Mouse (Mus musculus) ES-Bruce4 (cell line): ENCODE data around the gene Arih2.

Source experiments
- CTCF ChIP-seq: IDR thresholded peaks from one replicate; pipeline ENCODE4 v1.8.1; 2011; ENCODE audit warnings: low read depth, low read length
- EP300 ChIP-seq: IDR thresholded peaks from 2 replicates; pipeline ENCODE4 v1.6.1; 2011; ENCODE audit warnings: low read depth, low read length; ENCODE audit not compliant: insufficient read depth
- POLR2A ChIP-seq: IDR thresholded peaks from one replicate; pipeline ENCODE4 v1.8.1; 2011; ENCODE audit warnings: low read length; ENCODE audit not compliant: insufficient read depth

DNA sequence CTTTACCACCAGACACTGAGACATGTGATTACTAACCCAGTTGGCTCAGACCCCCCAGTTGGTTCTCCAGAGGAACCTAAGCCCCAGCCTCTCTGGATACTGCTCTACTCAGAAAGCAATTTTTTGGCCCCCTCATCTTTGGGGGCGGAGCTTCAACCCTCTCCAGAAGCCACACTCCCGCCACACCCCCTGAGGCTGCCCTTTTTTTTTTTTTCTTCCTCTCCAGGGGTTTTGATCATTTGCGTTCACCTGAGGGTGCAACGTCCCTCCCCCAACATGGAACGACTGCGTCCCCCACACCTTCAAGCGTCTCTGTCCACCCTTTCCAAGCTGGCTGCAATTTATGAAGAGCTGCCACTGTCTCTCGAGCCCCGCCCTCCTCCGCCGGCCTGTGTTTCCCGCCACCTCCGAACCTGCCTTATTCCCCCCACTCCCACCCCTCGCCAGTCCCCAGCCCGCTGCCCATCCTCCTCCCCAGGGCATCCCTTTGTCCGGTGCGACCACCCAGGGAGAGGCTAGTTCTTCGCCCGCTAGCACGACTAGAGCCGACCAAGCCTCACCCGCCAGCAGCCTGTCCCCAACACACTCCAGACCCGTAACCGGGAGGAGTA is 71.1 kb downstream of the Arih2 start:
- TF ChIP-seq CTCF (no peak), POLR2A (no peak), EP300 (no peak)
